Mouse (Mus musculus): ENCODE results near the gene Gm47969.
"Not testable (repeated sequence)": the region's sequence is repeated elsewhere in the genome, so short reads cannot be mapped to it uniquely, and the experiment has no call there.

GRCm38 (mm10) chr1:83000306-83000705 lies 44.4 kb upstream of the Gm47969 start, which contains the start of gene Gm47959:
- TF ChIP-seq POLR2A (IDR thresholded peaks at IDR 0.05; ENCODE audit: borderline replicate concordance, control insufficient read depth, low read depth, low read length); CTCF (IDR thresholded peaks at IDR 0.05; ENCODE audit: control insufficient read depth, insufficient read depth, low read length): not testable (repeated sequence)
